Mouse (Mus musculus): ENCODE results near the gene Hcn2. TPM values are rescaled to one million over a fixed set of nuclear protein-coding genes. Genes with fewer than 3 reads are reported as not detected.
A peak's percentile ranks its signal among the peaks of the same experiment; 100 is the strongest.

The Hcn2 gene
- total and polyA plus RNA-seq, 3 experiments: 0.21 to 2.2 (median 0.44) TPM

- peaks cover 36 to 53% of the 10 kb centered on the region in 2 experiments for H3K36me3 ChIP-seq (replicated peaks in 1 of 2; ENCODE audit: control insufficient read depth in 1 of 2, insufficient read depth in 1 of 2, low read length in 1 of 2)
- H3K9ac ChIP-seq (ENCODE audit: insufficient read depth, low read depth): no peak overlapping the region
These were observed 47.8 kb downstream of the Hcn2 start for GRCm38 (mm10) chr10:79764234-79764633.

GRCm38 (mm10) chr10:79765228-79765745 is 48.9 kb downstream of the Hcn2 start:
- dilution Hi-C loops (cut with MboI; ENCODE audit: extremely low pct_ligation_motif_present, extremely low pct_unique_long_range_greater_than_20kb, low sequenced_read_pairs) (no loop called here), in situ Hi-C loops (cut with MboI; ENCODE audit: low pct_ligation_motif_present, low pct_unique_long_range_greater_than_20kb, low sequenced_read_pairs) (no loop called here)
- Histone ChIP-seq H3K4me1 (ENCODE audit: control insufficient read depth in 1 of 2, insufficient read depth in 2 of 2) (peaks cover 27 to 47% of the 10 kb centered on the region in 2 experiments), H3K27me3 (replicated peaks) (no peaks in the 10 kb centered on the region), H3K9ac (ENCODE audit: insufficient read depth, low read depth) (peak overlapping the region; percentile 99; the same call in 1 of the 2 replicates), H3K9me3 (replicated peaks; ENCODE audit: low read length) (no peaks in the 10 kb centered on the region), H3K4me3 (replicated peaks in 1 of 3; ENCODE audit: low read depth in 2 of 3, low read length in 2 of 3, poor library complexity in 1 of 3) (peak overlapping the region; percentile 92 to 98 (median 98)), H3K79me2 (replicated peaks; ENCODE audit: control insufficient read depth, extremely low read depth, insufficient read depth, poor library complexity, severe bottlenecking) (peaks cover 38% of the 10 kb centered on the region), H3K27ac (ENCODE audit: insufficient read depth, low read depth) (no peak overlapping the region), H3K4me2 (ENCODE audit: insufficient read depth, low read depth, poor library complexity, severe bottlenecking) (peak overlapping the region; percentile 77), H3K36me3 (replicated peaks in 1 of 2; ENCODE audit: control insufficient read depth in 1 of 2, insufficient read depth in 1 of 2, low read length in 1 of 2) (peaks cover 29 to 48% of the 10 kb centered on the region in 2 experiments)
- DNase-seq (ENCODE audit: extremely low read depth): no peak
- TF ChIP-seq MAX (IDR thresholded peaks at IDR 0.05; ENCODE audit: low read length) (no peak), SMC3 (IDR thresholded peaks at IDR 0.05; ENCODE audit: low read depth, low read length) (no peak), POLR2A (IDR thresholded peaks at IDR 0.05; ENCODE audit: low read depth, low read length) (no peak), ZMIZ1 (IDR thresholded peaks at IDR 0.05; ENCODE audit: low read depth, low read length) (no peak), MEF2A (IDR thresholded peaks at IDR 0.05; ENCODE audit: borderline replicate concordance, low read depth, low read length) (no peak), CHD1 (IDR thresholded peaks at IDR 0.05; ENCODE audit: low read depth, low read length) (no peak)

More at GRCm38 (mm10) chr10:79764234-79764633, 47.8 kb downstream of the Hcn2 start:
- no peaks in the 10 kb centered on the region for H3K27me3 ChIP-seq (replicated peaks)
- dilution Hi-C loops (cut with MboI; ENCODE audit: extremely low pct_ligation_motif_present, extremely low pct_unique_long_range_greater_than_20kb, low sequenced_read_pairs): no loop called here
- peaks cover 38% of the 10 kb centered on the region for H3K79me2 ChIP-seq (replicated peaks; ENCODE audit: control insufficient read depth, extremely low read depth, insufficient read depth, poor library complexity, severe bottlenecking)
- TF ChIP-seq MYC (IDR thresholded peaks at IDR 0.05; ENCODE audit: low read depth, low read length): no peak
- no peak for TF ChIP-seq GABPA (IDR thresholded peaks at IDR 0.05; ENCODE audit: insufficient replicate concordance, low read depth, low read length)
- TF ChIP-seq TBP (conservative IDR thresholded peaks at IDR 0.05; ENCODE audit: low read depth, low read length): no peak
- no peak for TF ChIP-seq UBTF (IDR thresholded peaks at IDR 0.05; ENCODE audit: low read depth, low read length)
- TF ChIP-seq POLR2AphosphoS2 (IDR thresholded peaks at IDR 0.05; ENCODE audit: low read depth, low read length): no peak
- H3K9me3 ChIP-seq (replicated peaks; ENCODE audit: low read length): no peaks in the 10 kb centered on the region
- DNase-seq (ENCODE audit: extremely low read depth): no peak
- in situ Hi-C loops (cut with MboI; ENCODE audit: low pct_ligation_motif_present, low pct_unique_long_range_greater_than_20kb, low sequenced_read_pairs): no loop called here
- no peak overlapping the region for H3K4me2 ChIP-seq (ENCODE audit: insufficient read depth, low read depth, poor library complexity, severe bottlenecking)
- H3K4me3 ChIP-seq (replicated peaks in 1 of 3; ENCODE audit: low read depth in 2 of 3, low read length in 2 of 3, poor library complexity in 1 of 3): no peak overlapping the region
- H3K27ac ChIP-seq (ENCODE audit: insufficient read depth, low read depth): no peak overlapping the region
- H3K4me1 ChIP-seq (ENCODE audit: control insufficient read depth in 1 of 2, insufficient read depth in 2 of 2): peaks cover 27 to 47% of the 10 kb centered on the region in 2 experiments

GRCm38 (mm10) chr10:79766001-79766507 is 49.6 kb downstream of the Hcn2 start:
- peak overlapping the region; percentile 92 to 98 (median 98) for H3K4me3 ChIP-seq (replicated peaks in 1 of 3; ENCODE audit: low read depth in 2 of 3, low read length in 2 of 3, poor library complexity in 1 of 3)
- H3K4me2 ChIP-seq (ENCODE audit: insufficient read depth, low read depth, poor library complexity, severe bottlenecking): peak overlapping the region; percentile 77
- TF ChIP-seq RAD21 (IDR thresholded peaks at IDR 0.05; ENCODE audit: low read depth, low read length) (no peak), UBTF (IDR thresholded peaks at IDR 0.05; ENCODE audit: low read depth, low read length) (0 out of 2 replicates have a peak, but pooled peaks have one; percentile 4)
- in situ Hi-C loops (cut with MboI; ENCODE audit: low pct_ligation_motif_present, low pct_unique_long_range_greater_than_20kb, low sequenced_read_pairs) (no loop called here), dilution Hi-C loops (cut with MboI; ENCODE audit: extremely low pct_ligation_motif_present, extremely low pct_unique_long_range_greater_than_20kb, low sequenced_read_pairs) (no loop called here)
- peak overlapping the region; percentile 99 for H3K9ac ChIP-seq (ENCODE audit: insufficient read depth, low read depth)
- H3K27me3 ChIP-seq (replicated peaks): no peaks in the 10 kb centered on the region
- H3K27ac ChIP-seq (ENCODE audit: insufficient read depth, low read depth): no peak overlapping the region
- no peaks in the 10 kb centered on the region for H3K9me3 ChIP-seq (replicated peaks; ENCODE audit: low read length)
- H3K4me1 ChIP-seq (ENCODE audit: control insufficient read depth in 1 of 2, insufficient read depth in 2 of 2): peaks cover 27 to 47% of the 10 kb centered on the region in 2 experiments
- peaks cover 23 to 41% of the 10 kb centered on the region in 2 experiments for H3K36me3 ChIP-seq (replicated peaks in 1 of 2; ENCODE audit: control insufficient read depth in 1 of 2, insufficient read depth in 1 of 2, low read length in 1 of 2)
- peaks cover 38% of the 10 kb centered on the region for H3K79me2 ChIP-seq (replicated peaks; ENCODE audit: control insufficient read depth, extremely low read depth, insufficient read depth, poor library complexity, severe bottlenecking)
- no peak for DNase-seq (ENCODE audit: extremely low read depth)

All from CH12.LX (cell line).